13 mouse cellular contexts compared by ENCODE assay signal in the genomic region with DNA sequence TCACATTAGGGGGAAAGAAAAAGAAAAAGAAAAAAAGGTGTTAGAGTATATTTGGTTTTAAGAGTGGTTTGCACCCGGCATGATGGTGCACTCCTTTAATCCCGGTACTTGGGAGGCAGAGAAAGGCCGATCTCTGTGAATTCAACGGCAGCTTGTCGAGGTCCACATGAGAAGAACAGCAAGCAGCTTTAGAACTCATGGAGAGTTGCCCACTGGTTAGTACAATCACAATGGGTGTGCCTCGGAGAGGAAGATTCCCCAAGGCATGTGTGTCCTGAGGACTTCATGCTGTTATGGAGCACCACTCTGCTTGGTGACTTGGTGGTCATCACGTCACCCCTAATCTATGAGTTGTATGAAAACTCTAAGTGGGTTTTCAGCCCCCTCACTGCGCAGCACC.
"Had no signal": no experiment of that assay in that cellular context is flagged by ENCODE, and none has a peak within 500 bp of the region (broad histone marks: within the 10 kb centered on the region; RNA-seq: fewer than 3 reads in every experiment).

No protein-coding gene starts in this region.

- H3K27me3 ChIP-seq: lung, embryonic 15.5 days; midbrain, embryonic 13.5 days; midbrain, embryonic 15.5 days; neural tube, embryonic 12.5 days had no signal

- H3K9ac ChIP-seq: lung, embryonic 15.5 days; midbrain, embryonic 13.5 days; midbrain, embryonic 15.5 days; neural tube, embryonic 12.5 days had no signal

- H3K4me1 ChIP-seq: lung, embryonic 15.5 days; midbrain, embryonic 13.5 days; midbrain, embryonic 15.5 days; neural tube, embryonic 12.5 days had no signal

- H3K4me3 ChIP-seq: lung, embryonic 15.5 days; megakaryocyte, embryonic 14.5 days; midbrain, embryonic 13.5 days; midbrain, embryonic 15.5 days; neural tube, embryonic 12.5 days had no signal

- H3K36me3 ChIP-seq: lung, embryonic 15.5 days; midbrain, embryonic 13.5 days; midbrain, embryonic 15.5 days; neural tube, embryonic 12.5 days had no signal

- H3K27ac ChIP-seq: lung, embryonic 15.5 days; macrophage; midbrain, embryonic 13.5 days; midbrain, embryonic 15.5 days; neural tube, embryonic 12.5 days had no signal

- DNase-seq: lung, adult 2 months; lung, postnatal 14 days; right cerebral cortex, postnatal 14 days; spleen, adult 18-20 months; thymus, adult 18-20 months; thymus, postnatal 14 days; thymus, postnatal 36 days had no signal
